In genomic region chr19:56874601-56875315, GRCm38 (mm10) we compare ENCODE assay signal across 8 mouse cellular contexts. TPM values are rescaled to one million over a fixed set of nuclear protein-coding genes. Genes with fewer than 3 reads are reported as not detected.
DNase-seq lines count a peak whose midpoint lies in the region; ATAC-seq and TF ChIP-seq lines count a peak whose summit lies in the region.

No protein-coding gene starts in this region.

- no peaks in the 10 kb centered on the region for H3K9me3 ChIP-seq in forebrain, embryonic 12.5 days
- no peaks in the 10 kb centered on the region for H3K9me3 ChIP-seq in limb, embryonic 13.5 days
- no peaks in the 10 kb centered on the region for H3K9me3 ChIP-seq in stomach, embryonic 14.5 days (ENCODE audit: control insufficient read depth, low read depth, low read length)

- H3K27ac ChIP-seq in liver, adult 2 months (replicated peaks; ENCODE audit: insufficient read depth, low read depth, low read length) = no peak overlapping the region
- H3K27ac ChIP-seq in forebrain, embryonic 12.5 days = no peak overlapping the region
- H3K27ac ChIP-seq in limb, embryonic 13.5 days = no peak overlapping the region
- H3K27ac ChIP-seq in stomach, embryonic 14.5 days (ENCODE audit: low read length) = no peak overlapping the region

- no peak for ATAC-seq in forebrain, embryonic 12.5 days (ENCODE audit: low FRiP score)
- peak; percentile 39; the same call in 1 of the 2 replicates for ATAC-seq in limb, embryonic 13.5 days (ENCODE audit: low FRiP score, low read depth)
- ATAC-seq in stomach, embryonic 14.5 days (ENCODE audit: insufficient number of reproducible peaks, insufficient read depth, low FRiP score, low read depth) = peak; percentile 38; the same call in 1 of the 2 replicates

- peak overlapping the region; percentile 99 for H3K4me2 ChIP-seq in forebrain, embryonic 12.5 days
- H3K4me2 ChIP-seq in limb, embryonic 13.5 days (replicated peaks) = peak overlapping the region; percentile 80
- H3K4me2 ChIP-seq in stomach, embryonic 14.5 days (replicated peaks; ENCODE audit: low read depth, low read length) = peak overlapping the region; percentile 98

- 11% methylated on average over 30 of the region's 30 CpGs for WGBS in liver, adult 2 months
- WGBS in forebrain, embryonic 12.5 days = 8% methylated on average over 30 of the region's 30 CpGs
- WGBS in limb, embryonic 13.5 days = 7% methylated on average over 30 of the region's 30 CpGs
- WGBS in stomach, embryonic 14.5 days = 9% methylated on average over 30 of the region's 30 CpGs

- no peaks in the 10 kb centered on the region for H3K79me2 ChIP-seq in liver, adult 2 months (ENCODE audit: control insufficient read depth, insufficient read depth, low read length)

- no peaks in the 10 kb centered on the region for H3K36me3 ChIP-seq in liver, adult 2 months (ENCODE audit: control insufficient read depth, insufficient read depth, low read length)
- no peaks in the 10 kb centered on the region for H3K36me3 ChIP-seq in forebrain, embryonic 12.5 days (replicated peaks)
- no peaks in the 10 kb centered on the region for H3K36me3 ChIP-seq in limb, embryonic 13.5 days
- H3K36me3 ChIP-seq in stomach, embryonic 14.5 days (ENCODE audit: control insufficient read depth, insufficient read depth, low read length) = no peaks in the 10 kb centered on the region

- H3K4me3 ChIP-seq in liver, adult 2 months (ENCODE audit: insufficient read depth, low read depth, low read length) = no peak overlapping the region
- peak overlapping the region; percentile 56 for H3K4me3 ChIP-seq in forebrain, embryonic 12.5 days (replicated peaks)
- H3K4me3 ChIP-seq in limb, embryonic 13.5 days = peak overlapping the region; percentile 47
- peak overlapping the region; percentile 49 for H3K4me3 ChIP-seq in stomach, embryonic 14.5 days (ENCODE audit: low read depth, low read length)

- no peak overlapping the region for H3K9ac ChIP-seq in liver, adult 2 months (ENCODE audit: low read depth, low read length)
- peak overlapping the region; percentile 56 for H3K9ac ChIP-seq in forebrain, embryonic 12.5 days
- peak overlapping the region; percentile 65 for H3K9ac ChIP-seq in limb, embryonic 13.5 days
- H3K9ac ChIP-seq in stomach, embryonic 14.5 days (replicated peaks; ENCODE audit: low read depth, low read length) = peak overlapping the region; percentile 25; the same call in 1 of the 2 replicates

- no peak for TF ChIP-seq POLR2A in liver, adult 2 months (IDR thresholded peaks at IDR 0.05; ENCODE audit: extremely low read depth, insufficient read depth, low read length)

- peaks cover 2% of the 10 kb centered on the region for H3K4me1 ChIP-seq in liver, adult 2 months (ENCODE audit: control insufficient read depth, insufficient read depth, low read length)
- peaks cover 14% of the 10 kb centered on the region for H3K4me1 ChIP-seq in forebrain, embryonic 12.5 days
- H3K4me1 ChIP-seq in limb, embryonic 13.5 days = peaks cover 42% of the 10 kb centered on the region
- peaks cover 16% of the 10 kb centered on the region; the same call in 1 of the 2 replicates for H3K4me1 ChIP-seq in stomach, embryonic 14.5 days (ENCODE audit: control insufficient read depth, insufficient read depth, low read length)

- DNase-seq in liver, adult 2 months (ENCODE audit: extremely low read depth, low read depth, low spot score) = peak; percentile 43
- DNase-seq in liver = no peak
- DNase-seq in left cerebral cortex, adult 11 months (ENCODE audit: low spot score) = no peak
- no peak for DNase-seq in frontal cortex, postnatal 25 days (ENCODE audit: low spot score in 2 of 2)
- DNase-seq in thymus, adult 18-20 months = no peak

- TF ChIP-seq CTCF in liver, adult 2 months (IDR thresholded peaks at IDR 0.05; ENCODE audit: low read depth, low read length) = no peak

- peaks cover 21% of the 10 kb centered on the region for H3K27me3 ChIP-seq in liver, adult 2 months (ENCODE audit: control insufficient read depth, insufficient read depth, low read length)
- peaks cover 86% of the 10 kb centered on the region for H3K27me3 ChIP-seq in forebrain, embryonic 12.5 days
- H3K27me3 ChIP-seq in limb, embryonic 13.5 days = peaks cover 77% of the 10 kb centered on the region
- peaks cover 27% of the 10 kb centered on the region for H3K27me3 ChIP-seq in stomach, embryonic 14.5 days (ENCODE audit: control insufficient read depth, insufficient read depth, low read length)

RNA-seq across cellular contexts. Expression of gene Vwa2, which starts 0.7 kb away (rescaled TPM):
- total RNA-seq in liver, adult 2 months (2014; rRNA removed) = not detected in 2 replicates
- not detected in 2 replicates for polyA plus RNA-seq in liver, adult 2 months (2012; rRNA removed)
- 1.5 and 1.6 TPM in 2 replicates for polyA plus RNA-seq in forebrain, embryonic 12.5 days (2016; fragmentation: Nextera tagmentation; extraction: Ambion mirVana)
- polyA plus RNA-seq in limb, embryonic 13.5 days (2015; fragmentation: Nextera tagmentation; extraction: Ambion mirVana) = 4.5 and 4.8 TPM in 2 replicates
- polyA plus RNA-seq in stomach, embryonic 14.5 days (2014; fragmentation: Nextera tagmentation; extraction: Ambion mirVana) = 3.3 and 3.8 TPM in 2 replicates

RNA-seq across cellular contexts. Expression of gene Tdrd1, which starts 48.7 kb away (rescaled TPM):
- not detected in 2 replicates for total RNA-seq in liver, adult 2 months (2014; rRNA removed)
- polyA plus RNA-seq in liver, adult 2 months (2012; rRNA removed) = not detected in 2 replicates
- polyA plus RNA-seq in forebrain, embryonic 12.5 days (2016; fragmentation: Nextera tagmentation; extraction: Ambion mirVana) = 0.27 and 0.32 TPM in 2 replicates
- 2.1 and 2.2 TPM in 2 replicates for polyA plus RNA-seq in limb, embryonic 13.5 days (2015; fragmentation: Nextera tagmentation; extraction: Ambion mirVana)
- polyA plus RNA-seq in stomach, embryonic 14.5 days (2014; fragmentation: Nextera tagmentation; extraction: Ambion mirVana) = 1.8 and 1.9 TPM in 2 replicates

RNA-seq across cellular contexts. Expression of gene Ccdc186, which starts 52.8 kb away (rescaled TPM):
- 5.9 and 7.9 TPM in 2 replicates for total RNA-seq in liver, adult 2 months (2014; rRNA removed)
- polyA plus RNA-seq in liver, adult 2 months (2012; rRNA removed) = 0.95 and 1.6 TPM in 2 replicates
- polyA plus RNA-seq in forebrain, embryonic 12.5 days (2016; fragmentation: Nextera tagmentation; extraction: Ambion mirVana) = 25.8 and 25.9 TPM in 2 replicates
- polyA plus RNA-seq in limb, embryonic 13.5 days (2015; fragmentation: Nextera tagmentation; extraction: Ambion mirVana) = 24.6 and 26.9 TPM in 2 replicates
- 25.4 and 27.1 TPM in 2 replicates for polyA plus RNA-seq in stomach, embryonic 14.5 days (2014; fragmentation: Nextera tagmentation; extraction: Ambion mirVana)
